Mouse (Mus musculus) heart, embryonic 14.5 days (tissue): ENCODE data around the gene Dusp12. TPM values are rescaled to one million over a fixed set of nuclear protein-coding genes. Genes with fewer than 3 reads are reported as not detected.

Experiments used
- ATAC-seq: fragments of 200-750 bp; cut with Nextera tagmentation; 2 replicates; pipeline ENCODE4 v1.8.0; 2017; ENCODE audit warnings: low read depth, moderate TSS enrichment; ENCODE audit not compliant: insufficient number of reproducible peaks, insufficient read depth, low FRiP score
- H3K27ac ChIP-seq, 2 experiments: fragments of 200-500 bp in 1 of 2; fragments of 300-500 bp in 1 of 2; sonication (generic) in 1 of 2; replicated peaks in 1 of 2; 2 replicates each; pipeline ENCODE4 v1.5.1; 2012 to 2014; ENCODE audit warnings: low read depth in 2 of 2, low read length in 2 of 2, control low read depth in 1 of 2, mild to moderate bottlenecking in 1 of 2, mixed read lengths in 1 of 2; ENCODE audit not compliant: control insufficient read depth in 1 of 2, insufficient read depth in 1 of 2
- H3K27me3 ChIP-seq: fragments of 300-500 bp; sonication (generic); 2 replicates; pipeline ENCODE4 v1.6.1; 2014; ENCODE audit warnings: mild to moderate bottlenecking, low read length, control low read depth; ENCODE audit not compliant: control insufficient read depth, insufficient read depth
- H3K36me3 ChIP-seq: fragments of 300-500 bp; sonication (generic); 2 replicates; pipeline ENCODE4 v1.6.1; 2014; ENCODE audit warnings: mild to moderate bottlenecking, control low read depth, low read length, mixed read lengths; ENCODE audit not compliant: control insufficient read depth, insufficient read depth
- H3K4me1 ChIP-seq, 2 experiments: fragments of 200-500 bp in 1 of 2; fragments of 300-500 bp in 1 of 2; sonication (generic) in 1 of 2; 2 replicates each; pipeline ENCODE4 v1.6.1; 2012 to 2014; ENCODE audit warnings: low read length in 2 of 2, control low read depth in 1 of 2, mixed read lengths in 1 of 2; ENCODE audit not compliant: control insufficient read depth in 2 of 2, insufficient read depth in 2 of 2
- H3K4me2 ChIP-seq: fragments of 300-500 bp; sonication (generic); 2 replicates; pipeline ENCODE4 v1.6.1; 2014; ENCODE audit warnings: mild to moderate bottlenecking, low read length
- H3K4me3 ChIP-seq, 2 experiments: fragments of 200-500 bp in 1 of 2; fragments of 300-500 bp in 1 of 2; sonication (generic) in 1 of 2; 2 replicates each; pipeline ENCODE4 v1.5.1; 2012 to 2014; ENCODE audit warnings: low read length in 2 of 2, mild to moderate bottlenecking in 2 of 2, control low read depth in 1 of 2, low read depth in 1 of 2, moderate library complexity in 1 of 2; ENCODE audit not compliant: control insufficient read depth in 1 of 2, insufficient read depth in 1 of 2
- H3K9ac ChIP-seq: fragments of 300-500 bp; sonication (generic); 2 replicates; pipeline ENCODE4 v1.6.1; 2014; ENCODE audit warnings: mild to moderate bottlenecking, low read length
- H3K9me3 ChIP-seq: fragments of 300-500 bp; sonication (generic); 2 replicates; pipeline ENCODE4 v1.6.1; 2016; ENCODE audit warnings: low read length, control low read depth; ENCODE audit not compliant: control insufficient read depth
- WGBS: fragments of 180-500 bp; shearing (Covaris S2); extraction: QIAGEN DNeasy Blood & Tissue Kit; methylation state at CpG from one replicate; pipeline ENCODE4 v1.1.7; 2014; 5-methylcytosine and 5-hydroxymethylcytosine counted together
- polyA plus RNA-seq: library from polyadenylated mRNA; unstranded; fragments of >200 nt; fragmentation: Nextera tagmentation; extraction: Ambion mirVana; gene quantifications from 2 replicates; pipeline ENCODE4 v1.2.1, GENCODE M21; 2014

Dusp12 gene
- polyA plus RNA-seq, 1 experiment from 2014 or later: 27.5 TPM

GRCm38 (mm10) chr1:170926941-170927340 lies 41.6 kb upstream of the Dusp12 start:
- ATAC-seq: no peak
- Histone ChIP-seq H3K27ac (no peak overlapping the region), H3K9ac (no peak overlapping the region), H3K4me1 (no peaks in the 10 kb centered on the region), H3K4me3 (no peak overlapping the region), H3K9me3 (no peaks in the 10 kb centered on the region), H3K36me3 (no peaks in the 10 kb centered on the region), H3K4me2 (no peak overlapping the region), H3K27me3 (no peaks in the 10 kb centered on the region)
- 45% methylated on average over 6 of the region's 6 CpGs for WGBS

DNA sequence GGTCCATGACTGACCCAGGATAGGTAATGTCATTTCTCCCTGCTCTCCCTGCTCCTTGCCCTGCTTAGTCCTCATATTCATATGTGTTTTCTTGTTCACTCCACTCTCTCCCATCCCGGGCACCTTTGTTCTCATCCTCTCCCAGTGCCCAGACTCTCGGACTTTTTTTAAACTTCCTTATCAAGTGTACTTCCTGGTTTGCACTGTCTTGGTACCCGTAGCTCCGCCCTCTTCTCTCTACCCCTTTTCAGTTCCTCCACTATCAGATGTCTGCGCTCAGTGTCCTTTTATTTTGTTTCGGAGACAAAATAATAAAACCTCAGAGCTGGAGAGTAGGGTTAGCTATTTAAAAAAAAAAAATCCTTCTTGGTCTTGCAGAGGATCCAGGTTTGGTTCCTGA lies 39.1 kb upstream of the Dusp12 start:
- Histone ChIP-seq H3K27ac (no peak overlapping the region), H3K4me2 (no peak overlapping the region), H3K36me3 (no peaks in the 10 kb centered on the region), H3K9me3 (no peaks in the 10 kb centered on the region), H3K4me1 (no peaks in the 10 kb centered on the region), H3K4me3 (no peak overlapping the region), H3K9ac (no peak overlapping the region), H3K27me3 (no peaks in the 10 kb centered on the region)
- WGBS: 47% methylated on average over 6 of the region's 6 CpGs
- ATAC-seq: no peak

DNA sequence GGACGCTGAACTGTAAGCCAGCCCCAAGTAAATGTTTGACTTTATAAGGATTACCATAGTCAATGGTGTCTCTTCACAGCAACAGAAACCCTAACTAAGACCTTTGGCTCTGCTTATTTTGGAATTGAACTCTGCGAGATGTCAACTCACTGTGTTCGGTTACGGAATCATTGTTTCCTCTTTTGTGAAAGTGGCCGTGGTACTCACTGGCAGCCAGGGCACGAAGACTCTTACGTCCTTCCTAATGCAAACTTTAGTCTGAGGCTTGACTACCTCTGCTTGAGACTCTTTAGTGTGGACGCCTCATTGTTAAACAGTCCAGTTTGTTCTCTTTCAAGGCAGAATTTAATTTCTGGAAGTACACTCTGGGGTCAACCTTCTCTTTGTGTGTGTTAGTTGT lies 34.0 kb upstream of the Dusp12 start:
- Histone ChIP-seq H3K27me3 (no peaks in the 10 kb centered on the region), H3K4me3 (no peak overlapping the region), H3K4me1 (peaks cover 4 to 15% of the 10 kb centered on the region in 2 experiments), H3K27ac (no peak overlapping the region), H3K36me3 (no peaks in the 10 kb centered on the region), H3K9ac (no peak overlapping the region), H3K9me3 (no peaks in the 10 kb centered on the region), H3K4me2 (no peak overlapping the region)
- ATAC-seq: no peak
- 92% methylated on average over 8 of the region's 8 CpGs for WGBS

DNA sequence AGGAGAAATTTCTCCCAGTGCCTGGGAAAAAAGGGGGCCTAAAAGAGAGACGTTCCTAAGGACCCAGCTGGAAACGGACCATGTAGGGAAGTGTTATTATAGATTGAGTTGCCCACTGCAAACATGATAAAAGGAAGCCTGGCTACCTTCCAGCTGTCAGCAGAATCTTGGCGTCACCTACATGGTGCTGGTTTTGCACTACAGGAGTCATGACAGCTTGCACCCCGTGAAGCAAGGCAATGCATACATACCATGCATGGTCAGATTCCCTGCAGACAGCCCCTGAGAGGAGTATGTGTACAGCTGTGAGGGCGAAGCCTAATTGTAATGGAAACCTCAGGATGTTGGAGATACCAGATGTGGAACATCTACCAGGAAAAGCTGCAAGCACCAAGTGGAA lies 30.3 kb upstream of the Dusp12 start:
- 10% methylated on average over 5 of the region's 5 CpGs for WGBS
- peak; percentile 71 for ATAC-seq
- H3K36me3 ChIP-seq: no peaks in the 10 kb centered on the region
- no peak overlapping the region for H3K4me3 ChIP-seq
- peaks cover 14% of the 10 kb centered on the region; the same call in 1 of the 2 replicates for H3K27me3 ChIP-seq
- H3K27ac ChIP-seq: peak overlapping the region; percentile 30 to 60
- H3K9me3 ChIP-seq: no peaks in the 10 kb centered on the region
- H3K4me2 ChIP-seq: peak overlapping the region; percentile 21
- no peak overlapping the region for H3K9ac ChIP-seq
- H3K4me1 ChIP-seq: peaks cover 6 to 15% of the 10 kb centered on the region in 2 experiments

DNA sequence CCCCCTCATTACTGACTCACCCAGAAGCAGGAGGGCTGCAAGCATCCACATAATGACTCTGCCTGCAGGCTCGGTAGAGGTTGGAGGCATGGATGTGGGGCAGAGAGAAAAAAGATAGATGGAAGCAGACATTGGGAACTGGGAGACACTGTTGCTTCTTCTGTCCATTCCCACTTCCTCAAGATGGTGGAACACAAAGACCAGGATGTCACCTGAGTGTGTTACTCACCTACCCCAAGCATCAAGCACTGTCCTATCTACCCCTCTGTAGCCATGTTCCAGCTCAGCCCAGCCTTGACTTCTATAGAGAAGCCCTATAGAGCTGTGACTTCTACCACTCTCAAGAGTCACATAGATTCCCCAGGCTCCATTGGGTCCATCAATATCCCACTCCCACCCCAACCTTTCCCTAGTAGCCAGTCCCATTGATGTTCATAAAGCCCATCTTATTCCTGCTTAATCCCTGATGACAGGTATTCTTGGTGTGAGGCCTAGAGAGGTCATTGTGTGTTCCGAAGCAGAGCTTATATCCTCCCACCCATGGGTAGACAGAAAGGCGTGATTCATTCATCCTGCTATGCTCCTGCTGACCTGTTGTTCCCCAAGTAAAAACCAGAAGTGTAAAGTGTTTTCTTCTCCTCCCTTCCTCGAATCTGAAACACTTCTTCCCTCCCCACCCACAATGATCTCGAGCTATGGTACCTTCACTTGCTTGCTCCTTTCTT lies 27.7 kb upstream of the Dusp12 start, which contains the start of gene Fcrlb:
TSS of gene Fcrlb (minus strand) at position 51 of the 725 bp plus-strand sequence.
- Histone ChIP-seq H3K4me2 (no peak within 1 kb of the TSS), H3K27me3 (peaks cover 31% of the 10 kb centered on the region), H3K9me3 (no peaks in the 10 kb centered on the region), H3K4me3 (no peak within 1 kb of the TSS), H3K27ac (no peak within 1 kb of the TSS), H3K9ac (no peak within 1 kb of the TSS), H3K4me1 (peaks cover 11 to 18% of the 10 kb centered on the region in 2 experiments), H3K36me3 (no peaks in the 10 kb centered on the region)
- no peak for ATAC-seq
- WGBS: 64% methylated on average over 5 of the region's 5 CpGs

DNA sequence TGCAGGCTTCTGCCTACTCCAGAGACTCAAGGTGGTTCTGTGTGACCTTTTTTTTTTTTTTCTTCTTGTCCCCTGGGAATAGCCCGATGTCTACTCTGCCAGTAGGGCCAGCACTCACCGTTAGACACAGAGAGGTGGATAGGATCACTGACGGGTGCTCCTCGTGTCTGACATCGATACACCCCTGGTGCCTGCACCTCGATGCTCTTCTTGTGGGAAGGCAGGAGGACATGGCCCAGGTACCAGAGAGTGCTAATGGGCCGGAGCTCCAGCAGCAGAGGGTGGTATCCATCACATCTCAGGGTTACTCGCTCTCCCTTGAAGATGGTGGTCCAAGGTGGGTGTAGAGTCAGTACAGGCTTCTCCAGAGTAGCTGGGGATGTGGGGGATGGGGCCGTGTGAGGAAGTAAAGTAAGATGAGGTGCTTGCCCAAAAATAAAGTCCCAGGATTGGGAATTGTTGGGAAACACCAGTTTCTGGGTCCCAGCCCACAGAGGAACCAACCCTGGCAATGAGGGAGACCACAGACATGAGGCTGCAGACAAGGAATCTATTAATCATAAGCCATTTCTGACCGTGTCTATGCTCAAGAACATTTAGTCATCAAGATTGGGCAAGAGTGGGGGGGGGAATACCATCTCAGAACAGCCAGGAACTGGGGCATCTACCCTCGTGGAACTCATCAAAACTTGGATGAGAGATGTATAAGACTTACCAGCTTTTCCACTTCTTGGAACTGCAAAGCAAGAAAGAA lies 26.7 kb upstream of the Dusp12 start:
- Histone ChIP-seq H3K27ac (no peak overlapping the region), H3K4me1 (peaks cover 12 to 18% of the 10 kb centered on the region in 2 experiments), H3K27me3 (peaks cover 40% of the 10 kb centered on the region), H3K4me3 (no peak overlapping the region), H3K4me2 (no peak overlapping the region), H3K36me3 (no peaks in the 10 kb centered on the region), H3K9me3 (no peaks in the 10 kb centered on the region), H3K9ac (no peak overlapping the region)
- WGBS: 78% methylated on average over 11 of the region's 11 CpGs
- ATAC-seq: no peak

GRCm38 (mm10) chr1:170908341-170908740 lies 23.0 kb upstream of the Dusp12 start:
- ATAC-seq: no peak
- H3K9ac ChIP-seq: peak overlapping the region; percentile 60
- H3K27me3 ChIP-seq: peaks cover 64% of the 10 kb centered on the region
- H3K4me1 ChIP-seq: peaks cover 4 to 7% of the 10 kb centered on the region in 2 experiments; a peak in 2 of 4 replicates
- H3K9me3 ChIP-seq: no peaks in the 10 kb centered on the region
- 5% methylated on average over 21 of the region's 21 CpGs for WGBS
- peak overlapping the region; percentile 96 for H3K4me2 ChIP-seq
- H3K4me3 ChIP-seq: peak overlapping the region; percentile 41 to 48
- H3K27ac ChIP-seq: no peak overlapping the region
- no peaks in the 10 kb centered on the region for H3K36me3 ChIP-seq
